Mouse (Mus musculus) CH12.LX (cell line): Measurements from ENCODE around the gene Mettl26.

Source experiments
- CTCF ChIP-seq, 2 experiments: IDR thresholded peaks in 1 of 2; conservative IDR thresholded peaks in 1 of 2; 2 replicates each; pipeline ENCODE4 v1.5.1; 2011 to 2012; ENCODE audit warnings: low read depth in 2 of 2, low read length in 2 of 2, improper control_type of control experiment in 1 of 2, inconsistent platforms in 1 of 2, mild to moderate bottlenecking in 1 of 2, moderate library complexity in 1 of 2
- RCOR1 ChIP-seq: conservative IDR thresholded peaks from 2 replicates; pipeline ENCODE4 v1.6.1; 2012; ENCODE audit warnings: low read depth, mild to moderate bottlenecking, inconsistent platforms, low read length, improper control_type of control experiment

- TF ChIP-seq CTCF (conservative IDR thresholded peaks at IDR 0.05 in 1 of 2, IDR thresholded peaks at IDR 0.05 in 1 of 2; ENCODE audit: low read depth in 2 of 2, low read length in 2 of 2): no peak
- TF ChIP-seq RCOR1: no peak
These were observed 5.5 kb downstream of the Mettl26 start, which contains the start of gene Wfikkn1 for GRCm38 (mm10) chr17:25880196-25880910.
